Mouse (Mus musculus): ENCODE measurements around the gene Lgalsl.
A peak's percentile ranks its signal among the peaks of the same experiment; 100 is the strongest.

- TF ChIP-seq CTCF (conservative IDR thresholded peaks at IDR 0.05; ENCODE audit: low read length) (peak; percentile 78), NANOG (IDR thresholded peaks at IDR 0.05; ENCODE audit: borderline replicate concordance, low read length) (no peak), POU5F1 (IDR thresholded peaks at IDR 0.05; ENCODE audit: borderline replicate concordance, low read length) (no peak)
Observed at GRCm38 (mm10) chr11:20794196-20794912, 36.5 kb downstream of the Lgalsl start.
